Mouse (Mus musculus) heart, adult 2 months (tissue): ENCODE measurements around the gene Gm9573.

Source experiments
- CTCF ChIP-seq: fragments of 200-600 bp; IDR thresholded peaks from 2 replicates; pipeline ENCODE4 v1.8.1; 2022; ENCODE audit warnings: antibody characterized with exemption, mild to moderate bottlenecking, moderate library complexity
- POLR2A ChIP-seq: fragments of 200-500 bp; IDR thresholded peaks from 2 replicates; pipeline ENCODE4 v1.6.1; 2011; ENCODE audit warnings: mild to moderate bottlenecking, low read depth, low read length, control low read depth; ENCODE audit not compliant: insufficient read depth

DNA sequence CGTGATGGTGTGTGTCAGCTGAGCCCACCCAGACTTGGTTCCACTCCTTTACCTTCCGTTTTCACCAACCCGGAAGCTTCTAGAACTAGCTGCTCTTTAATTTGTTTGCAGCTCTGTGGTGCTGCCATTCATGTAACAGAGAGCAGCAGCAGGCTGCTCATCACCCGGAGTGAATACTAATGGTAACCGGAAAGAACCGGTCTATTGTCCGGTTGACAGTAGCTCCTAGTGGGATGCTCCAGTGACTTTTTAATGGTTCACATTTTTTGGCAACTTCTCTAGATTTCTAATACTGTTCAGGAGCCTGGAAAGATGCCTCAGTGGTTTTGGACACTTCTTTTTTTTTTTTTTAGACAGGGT, 35.2 kb downstream of the Gm9573 start:
- TF ChIP-seq CTCF (no peak), POLR2A (no peak)
